Mouse (Mus musculus) MN1 (cell line): ENCODE results near the gene Mgat3.
A peak's percentile ranks its signal among the peaks of the same experiment; 100 is the strongest.

ENCODE experiments used
- DNase-seq: peaks from one replicate; pipeline ENCODE4 v3.0.0-alpha.2; 2016; ENCODE audit warnings: low spot score

Gene Mgat3

DNA sequence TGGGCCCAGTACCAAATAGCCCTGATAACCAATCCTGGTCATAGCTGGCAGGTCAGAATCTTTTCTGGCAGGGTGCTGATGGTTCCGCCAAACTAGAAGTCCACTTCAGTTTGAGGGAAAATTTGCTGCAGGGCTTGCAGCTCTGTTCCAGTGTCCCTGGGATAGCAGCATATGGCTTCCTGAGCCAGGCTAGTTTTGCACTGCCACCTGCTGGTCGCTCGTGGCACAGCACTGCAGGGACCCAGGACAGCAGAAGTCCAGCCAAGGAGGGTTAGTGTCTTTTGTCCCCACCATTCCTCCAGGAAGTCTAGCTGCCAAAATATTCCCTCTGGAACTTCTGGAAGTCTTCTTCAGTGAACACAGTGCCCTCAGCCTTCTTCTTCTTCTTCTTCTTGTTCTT, 87.2 kb downstream of the Mgat3 start:
- DNase-seq = peak; percentile 93

DNA sequence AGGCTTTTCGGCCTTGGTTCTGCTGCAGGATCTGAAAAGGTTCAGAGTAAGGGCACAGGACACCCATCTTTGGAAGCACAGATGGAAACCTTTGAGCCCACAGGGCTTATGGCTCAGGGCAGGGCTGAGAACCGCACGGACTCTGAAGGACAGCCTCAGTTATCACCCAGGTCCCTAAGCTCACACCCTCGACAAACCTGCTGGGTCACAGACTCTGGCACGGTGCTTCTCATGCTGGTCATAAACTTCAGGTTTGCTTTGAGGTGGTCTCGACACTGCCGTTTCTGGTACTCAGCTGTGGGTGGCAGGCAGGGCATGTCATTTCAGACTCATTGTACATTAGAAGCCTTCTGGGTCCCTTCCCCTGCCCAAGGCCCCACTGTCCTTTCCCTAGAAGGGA, 87.6 kb downstream of the Mgat3 start:
- no peak for DNase-seq

DNA sequence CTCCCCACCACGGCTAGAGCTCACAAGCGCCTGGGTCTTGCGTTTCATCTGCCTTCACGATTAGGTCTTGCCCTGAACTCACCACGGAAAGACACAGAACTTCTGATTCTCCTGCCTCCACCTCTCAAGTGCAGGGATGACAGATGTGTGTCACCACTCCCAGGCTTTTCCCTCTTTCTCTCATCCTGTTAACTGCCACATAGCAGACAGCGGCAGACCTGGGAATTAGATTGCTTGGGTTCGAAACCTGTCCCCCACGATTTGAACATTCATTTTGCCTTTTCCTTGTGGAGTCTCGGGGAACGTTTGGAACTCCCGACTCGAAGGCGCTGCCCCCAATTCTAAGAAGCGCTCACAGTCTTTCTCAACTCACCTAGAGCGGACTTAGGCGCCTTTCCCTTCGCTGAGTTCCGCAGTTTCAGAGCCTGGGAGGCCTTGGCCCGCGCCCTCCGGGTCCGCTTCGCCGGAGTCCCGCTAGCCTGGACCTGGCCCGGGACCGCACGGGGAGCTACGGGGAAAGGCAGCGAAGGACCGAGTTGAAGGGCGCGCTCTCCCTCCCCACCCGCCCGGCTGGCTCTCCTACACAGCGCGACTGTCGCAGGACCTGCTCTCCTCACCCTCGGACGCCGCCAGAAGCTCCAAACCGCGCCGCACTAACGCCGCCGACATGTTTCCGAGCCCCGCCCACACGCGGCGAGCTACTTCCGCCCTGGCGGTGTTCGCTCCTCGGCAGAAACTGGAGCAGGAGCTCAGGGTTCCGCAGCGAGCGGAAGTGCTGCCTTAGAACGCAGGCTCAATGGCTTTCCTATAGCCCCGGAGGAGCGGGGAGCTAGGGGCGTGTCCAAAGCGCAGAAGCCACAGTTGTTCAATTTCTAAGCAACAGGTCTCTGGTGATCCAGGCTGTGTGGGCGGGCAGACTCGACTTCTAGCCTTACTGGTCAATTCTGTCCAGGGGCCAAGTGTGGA, 90.4 kb downstream of the Mgat3 start, which contains the start of gene Rps19bp1:
Gene Rps19bp1, minus strand, starts transcription at position 706 of the 966 bp plus-strand sequence.
- peak; percentile 98 for DNase-seq
